Mouse (Mus musculus): ENCODE results near the gene Pced1b.

The Pced1b gene

GRCm38 (mm10) chr15:97287436-97288143, 40.7 kb downstream of the Pced1b start:
- DNase-seq (ENCODE audit: low spot score) = no peak

- DNase-seq (ENCODE audit: low spot score) = no peak
Measured at GRCm38 (mm10) chr15:97288690-97289089, 41.8 kb downstream of the Pced1b start.

GRCm38 (mm10) chr15:97289176-97289575, 42.3 kb downstream of the Pced1b start:
- no peak for DNase-seq (ENCODE audit: low spot score)

GRCm38 (mm10) chr15:97290351-97290750, 43.4 kb downstream of the Pced1b start:
- no peak for DNase-seq (ENCODE audit: low spot score)

- no peak for DNase-seq (ENCODE audit: low spot score)
Measured at GRCm38 (mm10) chr15:97291291-97292050, 44.6 kb downstream of the Pced1b start.

GRCm38 (mm10) chr15:97307935-97308334, 61.0 kb downstream of the Pced1b start:
- no peak for DNase-seq (ENCODE audit: low spot score)

GRCm38 (mm10) chr15:97309533-97309932, 62.6 kb downstream of the Pced1b start:
- no peak for DNase-seq (ENCODE audit: low spot score)

- DNase-seq (ENCODE audit: low spot score) = no peak
Measured at GRCm38 (mm10) chr15:97310251-97310650, 63.3 kb downstream of the Pced1b start.

- DNase-seq (ENCODE audit: low spot score) = no peak
Measured at GRCm38 (mm10) chr15:97311211-97311610, 64.3 kb downstream of the Pced1b start.

- DNase-seq (ENCODE audit: low spot score) = no peak
Measured at GRCm38 (mm10) chr15:97311937-97312336, 65.0 kb downstream of the Pced1b start.

GRCm38 (mm10) chr15:97314720-97315421, 68.0 kb downstream of the Pced1b start:
- DNase-seq (ENCODE audit: low spot score) = no peak

GRCm38 (mm10) chr15:97315422-97315757, 68.5 kb downstream of the Pced1b start:
- no peak for DNase-seq (ENCODE audit: low spot score)

GRCm38 (mm10) chr15:97318365-97319001, 71.6 kb downstream of the Pced1b start:
- DNase-seq (ENCODE audit: low spot score) = no peak

GRCm38 (mm10) chr15:97322821-97323220, 75.9 kb downstream of the Pced1b start:
- DNase-seq (ENCODE audit: low spot score) = no peak

GRCm38 (mm10) chr15:97323466-97323865, 76.6 kb downstream of the Pced1b start:
- no peak for DNase-seq (ENCODE audit: low spot score)

- no peak for DNase-seq (ENCODE audit: low spot score)
Measured at GRCm38 (mm10) chr15:97324311-97324710, 77.4 kb downstream of the Pced1b start.

GRCm38 (mm10) chr15:97327500-97328081, 80.7 kb downstream of the Pced1b start:
- DNase-seq (ENCODE audit: low spot score) = no peak

GRCm38 (mm10) chr15:97332582-97332981, 85.7 kb downstream of the Pced1b start:
- DNase-seq (ENCODE audit: low spot score) = no peak

- no peak for DNase-seq (ENCODE audit: low spot score)
Measured at GRCm38 (mm10) chr15:97337636-97338352, 90.9 kb downstream of the Pced1b start.

- no peak for DNase-seq (ENCODE audit: low spot score)
Measured at GRCm38 (mm10) chr15:97338377-97339060, 91.6 kb downstream of the Pced1b start.

GRCm38 (mm10) chr15:97342336-97342735, 95.4 kb downstream of the Pced1b start:
- DNase-seq (ENCODE audit: low spot score) = no peak

All from MN1 (cell line).